ENCODE assay signal across 9 mouse cellular contexts in the genomic region with DNA sequence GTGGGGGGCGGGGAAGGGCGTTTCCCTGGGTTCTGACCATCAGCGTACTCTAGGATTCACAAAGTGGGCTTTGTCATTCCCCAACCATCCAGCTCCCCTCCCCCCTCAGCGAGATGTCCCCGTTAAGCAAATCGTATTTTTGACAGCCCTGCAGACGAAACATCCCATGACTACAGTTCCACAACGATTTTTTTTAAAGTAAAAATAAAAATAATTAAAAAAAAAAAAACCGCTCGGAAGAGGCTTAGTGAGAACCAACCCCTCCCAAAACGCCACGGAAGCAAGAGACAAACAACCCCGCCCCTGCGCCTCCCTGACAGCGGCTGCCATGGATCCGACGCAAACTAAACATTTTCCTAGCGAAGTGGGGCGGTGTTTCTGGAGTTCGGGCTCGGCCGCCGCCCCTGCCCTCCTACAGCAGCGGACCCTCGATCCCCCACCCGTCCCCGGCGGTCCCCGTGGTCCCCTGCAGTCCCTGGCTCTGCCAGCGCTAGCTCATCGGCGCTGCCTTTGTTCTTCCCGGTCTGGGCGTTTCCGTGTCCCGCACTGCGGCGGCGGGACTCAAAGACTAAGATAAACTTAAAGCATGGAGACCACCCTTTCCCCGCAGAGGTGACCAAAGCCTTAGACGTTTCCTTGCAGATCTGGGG. TPM values are rescaled to one million over a fixed set of nuclear protein-coding genes. Genes with fewer than 3 reads are reported as not detected.
DNase-seq lines count a peak whose midpoint lies in the region; ATAC-seq and TF ChIP-seq lines count a peak whose summit lies in the region.
"Had no signal": no experiment of that assay in that cellular context is flagged by ENCODE, and none has a peak within 500 bp of the region (broad histone marks: within the 10 kb centered on the region; RNA-seq: fewer than 3 reads in every experiment).

No protein-coding gene starts in this region.

- peak overlapping the region; percentile 88 for H3K4me3 ChIP-seq in bone marrow macrophage, adult 2 months (ENCODE audit: insufficient read depth, low read length)
- peak overlapping the region; percentile 92 for H3K4me3 ChIP-seq in intestine, embryonic 14.5 days (ENCODE audit: low read depth, low read length)
- peak overlapping the region; percentile 75 for H3K4me3 ChIP-seq in liver, embryonic 16.5 days (ENCODE audit: low read depth, low read length)
- H3K4me3 ChIP-seq in neural tube, embryonic 13.5 days, result peak overlapping the region; percentile 95

- H3K27me3 ChIP-seq in intestine, embryonic 14.5 days (replicated peaks; ENCODE audit: control insufficient read depth, insufficient read depth, low read length), result no peaks in the 10 kb centered on the region
- peaks cover 20% of the 10 kb centered on the region for H3K27me3 ChIP-seq in liver, embryonic 16.5 days (ENCODE audit: control insufficient read depth, insufficient read depth, low read depth, low read length)
- H3K27me3 ChIP-seq in neural tube, embryonic 13.5 days, result no peaks in the 10 kb centered on the region

- no peak for DNase-seq in frontal cortex, postnatal 25 days (ENCODE audit: low spot score in 2 of 2)
- DNase-seq in gastrocnemius, adult 8-10 months (ENCODE audit: low spot score in 2 of 2), result peak; percentile 28 to 49
- no peak for DNase-seq in intestine, embryonic 14.5 days (ENCODE audit: low spot score)
- DNase-seq in thymus, postnatal 25 days, result peak; percentile 90

- peak overlapping the region; percentile 95 for H3K9ac ChIP-seq in intestine, embryonic 14.5 days (ENCODE audit: low read length)
- peak overlapping the region; percentile 80 for H3K9ac ChIP-seq in liver, embryonic 16.5 days (ENCODE audit: low read depth, low read length)
- peak overlapping the region; percentile 100 for H3K9ac ChIP-seq in neural tube, embryonic 13.5 days

- whole genome bisulfite sequencing in intestine, embryonic 14.5 days, result under 1% methylated on average over 41 of the region's 41 CpGs
- WGBS in liver, embryonic 16.5 days (ENCODE audit: insufficient replicate concordance), result under 1% methylated on average over 41 of the region's 41 CpGs
- under 1% methylated on average over 41 of the region's 41 CpGs for WGBS in neural tube, embryonic 13.5 days

- peak overlapping the region; percentile 70 for H3K4me2 ChIP-seq in intestine, embryonic 14.5 days (ENCODE audit: low read length)
- H3K4me2 ChIP-seq in liver, embryonic 16.5 days (ENCODE audit: low read depth, low read length), result peak overlapping the region; percentile 96
- H3K4me2 ChIP-seq in neural tube, embryonic 13.5 days, result peak overlapping the region; percentile 74

- H3K9me3 ChIP-seq in intestine, embryonic 14.5 days (ENCODE audit: control insufficient read depth, low read length), result no peaks in the 10 kb centered on the region
- no peaks in the 10 kb centered on the region for H3K9me3 ChIP-seq in liver, embryonic 16.5 days (replicated peaks; ENCODE audit: control insufficient read depth, low read length)
- H3K9me3 ChIP-seq in neural tube, embryonic 13.5 days, result no peaks in the 10 kb centered on the region

- no peak for TF ChIP-seq CTCF in bone marrow macrophage, adult 2 months (IDR thresholded peaks at IDR 0.05; ENCODE audit: low read depth, low read length)

- peak overlapping the region; percentile 67 for H3K27ac ChIP-seq in bone marrow macrophage, adult 2 months (ENCODE audit: insufficient read depth, low read depth, low read length)
- H3K27ac ChIP-seq in intestine, embryonic 14.5 days (ENCODE audit: low read depth), result peak overlapping the region; percentile 98
- peak overlapping the region; percentile 59 for H3K27ac ChIP-seq in liver, embryonic 16.5 days (ENCODE audit: low read length)
- H3K27ac ChIP-seq in neural tube, embryonic 13.5 days (replicated peaks), result peak overlapping the region; percentile 100

- H3K36me3 ChIP-seq in intestine, embryonic 14.5 days (ENCODE audit: control insufficient read depth, insufficient read depth, low read length), result peaks cover 9% of the 10 kb centered on the region; the same call in 1 of the 2 replicates
- no peaks in the 10 kb centered on the region for H3K36me3 ChIP-seq in liver, embryonic 16.5 days (ENCODE audit: control insufficient read depth, insufficient read depth)
- peaks cover 12% of the 10 kb centered on the region for H3K36me3 ChIP-seq in neural tube, embryonic 13.5 days

- peaks cover 21% of the 10 kb centered on the region for H3K4me1 ChIP-seq in bone marrow macrophage, adult 2 months (ENCODE audit: control insufficient read depth, insufficient read depth, low read length)
- peaks cover 13% of the 10 kb centered on the region; the same call in 1 of the 2 replicates for H3K4me1 ChIP-seq in intestine, embryonic 14.5 days (replicated peaks; ENCODE audit: control insufficient read depth, insufficient read depth, low read length)
- H3K4me1 ChIP-seq in liver, embryonic 16.5 days (ENCODE audit: control insufficient read depth, low read depth, low read length), result peaks cover 10% of the 10 kb centered on the region
- H3K4me1 ChIP-seq in neural tube, embryonic 13.5 days (replicated peaks), result peaks cover 36% of the 10 kb centered on the region

- peak; percentile 16; the same call in 1 of the 2 replicates for ATAC-seq in frontal cortex, adult (ENCODE audit: low TSS enrichment)
- ATAC-seq in intestine, embryonic 14.5 days (replicated peaks; ENCODE audit: low FRiP score, low TSS enrichment, low read depth), result peak; percentile 80
- ATAC-seq in liver, embryonic 16.5 days (ENCODE audit: low read depth), result peak; percentile 65
- ATAC-seq in neural tube, embryonic 13.5 days (ENCODE audit: low read depth), result peak; percentile 54

- no peak for TF ChIP-seq POLR2A in bone marrow macrophage, adult 2 months (IDR thresholded peaks at IDR 0.05; ENCODE audit: borderline replicate concordance, low read depth, low read length)

RNA-seq across cellular contexts. Expression of gene Gm49450, which starts 0.5 kb away (rescaled TPM):
- not detected in 2 replicates for polyA plus RNA-seq in bone marrow macrophage, adult 2 months (2012; ENCODE audit: insufficient read depth, insufficient read length, missing spikeins)
- total RNA-seq in gastrocnemius, adult 8-10 months (2022), result not detected
- polyA plus RNA-seq in intestine, embryonic 14.5 days (2014; fragmentation: Nextera tagmentation; extraction: Ambion mirVana), result not detected in 2 replicates
- not detected in 2 replicates for polyA plus RNA-seq in liver, embryonic 16.5 days (2015; fragmentation: Nextera tagmentation; extraction: Ambion mirVana)
- not detected in 2 replicates for polyA plus RNA-seq in neural tube, embryonic 13.5 days (2015; fragmentation: Nextera tagmentation; extraction: Ambion mirVana)
- total RNA-seq: left cerebral cortex, adult 8-10 months had no signal

RNA-seq across cellular contexts. Expression of gene Tuba1a, which starts 0.6 kb away (rescaled TPM):
- polyA plus RNA-seq in bone marrow macrophage, adult 2 months (2012; ENCODE audit: insufficient read depth, insufficient read length, missing spikeins), result 36.4 and 43.3 TPM in 2 replicates
- 10 to 100 TPM; 12.6 to 24.0 (median 18.4) TPM for total RNA-seq in gastrocnemius, adult 8-10 months (2022)
- polyA plus RNA-seq in intestine, embryonic 14.5 days (2014; fragmentation: Nextera tagmentation; extraction: Ambion mirVana), result 1,282 and 1,437 TPM in 2 replicates
- 48.1 and 57.9 TPM in 2 replicates for polyA plus RNA-seq in liver, embryonic 16.5 days (2015; fragmentation: Nextera tagmentation; extraction: Ambion mirVana)
- polyA plus RNA-seq in neural tube, embryonic 13.5 days (2015; fragmentation: Nextera tagmentation; extraction: Ambion mirVana), result 13,124 and 14,228 TPM in 2 replicates

RNA-seq across cellular contexts. Expression of gene Tuba1b, which starts 18.5 kb away (rescaled TPM):
- 872 and 1,013 TPM in 2 replicates for polyA plus RNA-seq in bone marrow macrophage, adult 2 months (2012; ENCODE audit: insufficient read depth, insufficient read length, missing spikeins)
- total RNA-seq in gastrocnemius, adult 8-10 months (2022), result 10 to 100 TPM; 12.6 to 24.6 (median 20.3) TPM
- 1,667 and 1,776 TPM in 2 replicates for polyA plus RNA-seq in intestine, embryonic 14.5 days (2014; fragmentation: Nextera tagmentation; extraction: Ambion mirVana)
- polyA plus RNA-seq in liver, embryonic 16.5 days (2015; fragmentation: Nextera tagmentation; extraction: Ambion mirVana), result 934 and 938 TPM in 2 replicates
- 1,062 and 1,121 TPM in 2 replicates for polyA plus RNA-seq in neural tube, embryonic 13.5 days (2015; fragmentation: Nextera tagmentation; extraction: Ambion mirVana)

RNA-seq across cellular contexts. Expression of gene Lmbr1l, which starts 34.8 kb away (rescaled TPM):
- polyA plus RNA-seq in bone marrow macrophage, adult 2 months (2012; ENCODE audit: insufficient read depth, insufficient read length, missing spikeins), result 22.0 and 25.7 TPM in 2 replicates
- 1 to 10 TPM; 3.7 to 5.0 (median 4.2) TPM for total RNA-seq in gastrocnemius, adult 8-10 months (2022)
- 4.1 and 5.5 TPM in 2 replicates for polyA plus RNA-seq in intestine, embryonic 14.5 days (2014; fragmentation: Nextera tagmentation; extraction: Ambion mirVana)
- 4.4 and 4.6 TPM in 2 replicates for polyA plus RNA-seq in liver, embryonic 16.5 days (2015; fragmentation: Nextera tagmentation; extraction: Ambion mirVana)
- 34.9 and 39.0 TPM in 2 replicates for polyA plus RNA-seq in neural tube, embryonic 13.5 days (2015; fragmentation: Nextera tagmentation; extraction: Ambion mirVana)

RNA-seq across cellular contexts. Expression of gene Dhh, which starts 54.5 kb away (rescaled TPM):
- polyA plus RNA-seq in bone marrow macrophage, adult 2 months (2012; ENCODE audit: insufficient read depth, insufficient read length, missing spikeins), result not detected in 2 replicates
- total RNA-seq in gastrocnemius, adult 8-10 months (2022), result 1 to 10 TPM in 1 of 4 experiments, under 1 TPM in 3; 0.19 to 1.0 (median 0.49) TPM
- polyA plus RNA-seq in intestine, embryonic 14.5 days (2014; fragmentation: Nextera tagmentation; extraction: Ambion mirVana), result 0.62 and 1.0 TPM in 2 replicates
- 0.11 TPM in 2 replicates for polyA plus RNA-seq in liver, embryonic 16.5 days (2015; fragmentation: Nextera tagmentation; extraction: Ambion mirVana)
- polyA plus RNA-seq in neural tube, embryonic 13.5 days (2015; fragmentation: Nextera tagmentation; extraction: Ambion mirVana), result 3.1 and 4.3 TPM in 2 replicates

Comparison
In these comparisons a context has a peak if more than half of its experiments do, and no peak if none do; other contexts are left out.
1. ATAC-seq: peak in every context shown above with its lines; median percentile 80 in intestine, embryonic 14.5 days; 65 in liver, embryonic 16.5 days; 54 in neural tube, embryonic 13.5 days; 16 in frontal cortex, adult.
2. DNase-seq: peak in gastrocnemius, adult 8-10 months (2 of 2) and thymus, postnatal 25 days (single experiment); none in frontal cortex, postnatal 25 days (0 of 2) and intestine, embryonic 14.5 days (single experiment).
3. RNA of gene Tuba1a, which starts 0.6 kb away (polyA plus RNA-seq): 13,124 to 14,228 TPM in neural tube, embryonic 13.5 days and 1,282 to 1,437 TPM in intestine, embryonic 14.5 days; 48.1 to 57.9 TPM in liver, embryonic 16.5 days and 36.4 to 43.3 TPM in bone marrow macrophage, adult 2 months; every median in the first group is over 10 times any median in the second.
4. Peak in every context shown above with its lines, with median percentiles within 50 percentile points of each other: H3K27ac ChIP-seq, H3K4me3 ChIP-seq, H3K4me2 ChIP-seq and H3K9ac ChIP-seq.